Mouse (Mus musculus) kidney, embryonic 14.5 days (tissue): ENCODE measurements around the gene Slf2. TPM values are rescaled to one million over a fixed set of nuclear protein-coding genes. Genes with fewer than 3 reads are reported as not detected.

ENCODE experiments used
- ATAC-seq: fragments of 200-750 bp; cut with Nextera tagmentation; 2 replicates; pipeline ENCODE4 v1.8.0; 2017; ENCODE audit warnings: moderate number of reproducible peaks, mild to moderate bottlenecking, moderate TSS enrichment, moderate library complexity; ENCODE audit not compliant: low FRiP score, low TSS enrichment
- H3K27ac ChIP-seq: fragments of 300-500 bp; sonication (generic); 2 replicates; pipeline ENCODE4 v1.5.1; 2014; ENCODE audit warnings: low read depth, mild to moderate bottlenecking, low read length, moderate library complexity, mixed read lengths
- H3K27me3 ChIP-seq: fragments of 300-500 bp; sonication (generic); 2 replicates; pipeline ENCODE4 v1.6.1; 2014; ENCODE audit warnings: mild to moderate bottlenecking, low read length; ENCODE audit not compliant: control insufficient read depth, insufficient read depth
- H3K36me3 ChIP-seq: fragments of 300-500 bp; sonication (generic); 2 replicates; pipeline ENCODE4 v1.6.1; 2014; ENCODE audit warnings: low read length, mixed read lengths; ENCODE audit not compliant: control insufficient read depth, insufficient read depth
- H3K4me1 ChIP-seq: fragments of 300-500 bp; sonication (generic); 2 replicates; pipeline ENCODE4 v1.6.1; 2014; ENCODE audit warnings: low read length, mixed read lengths; ENCODE audit not compliant: control insufficient read depth, insufficient read depth
- H3K4me2 ChIP-seq: fragments of 300-500 bp; sonication (generic); replicated peaks from 2 replicates; pipeline ENCODE4 v1.6.1; 2014; ENCODE audit warnings: low read depth, mild to moderate bottlenecking, low read length
- H3K4me3 ChIP-seq: fragments of 300-500 bp; sonication (generic); 2 replicates; pipeline ENCODE4 v1.5.1; 2014; ENCODE audit warnings: mild to moderate bottlenecking, low read length
- H3K9ac ChIP-seq: fragments of 300-500 bp; sonication (generic); 2 replicates; pipeline ENCODE4 v1.6.1; 2014; ENCODE audit warnings: low read depth, mild to moderate bottlenecking, low read length, moderate library complexity
- H3K9me3 ChIP-seq: fragments of 300-500 bp; sonication (generic); 2 replicates; pipeline ENCODE4 v1.6.1; 2016; ENCODE audit warnings: low read length; ENCODE audit not compliant: control insufficient read depth
- WGBS: fragments of 180-500 bp; shearing (Covaris S2); extraction: QIAGEN DNeasy Blood & Tissue Kit; methylation state at CpG from one replicate; pipeline ENCODE4 v1.1.7; 2014; 5-methylcytosine and 5-hydroxymethylcytosine counted together
- polyA plus RNA-seq: library from polyadenylated mRNA; unstranded; fragments of >200 nt; fragmentation: Nextera tagmentation; extraction: Ambion mirVana; gene quantifications from 2 replicates; pipeline ENCODE4 v1.2.1, GENCODE M21; 2014

Gene Slf2
- polyA plus RNA-seq, 1 experiment from 2014 or later: 60.0 TPM

DNA sequence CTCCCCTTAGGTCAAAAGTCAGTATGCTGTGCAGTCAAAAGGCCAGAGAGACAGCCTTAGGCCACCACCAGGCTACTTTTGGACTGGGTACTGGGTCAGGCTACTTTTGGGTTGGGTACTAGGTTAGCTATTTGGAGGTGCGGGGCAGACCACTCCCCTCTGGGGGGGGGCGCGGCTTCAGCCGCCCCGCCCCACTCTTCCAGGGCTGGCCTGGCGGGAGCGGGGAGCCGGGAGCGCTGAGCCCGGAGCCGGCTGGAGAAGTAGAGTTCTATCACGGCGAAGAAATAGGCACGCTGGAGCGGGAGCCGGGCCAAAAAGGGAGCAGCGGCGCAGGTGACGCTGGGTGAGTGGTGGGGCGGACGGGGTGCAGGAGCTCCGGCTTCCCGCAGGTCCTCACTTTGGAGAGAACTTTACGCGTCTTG lies 84.0 kb downstream of the Slf2 start:
- peak overlapping the region; percentile 80 for H3K4me3 ChIP-seq
- H3K27me3 ChIP-seq: no peaks in the 10 kb centered on the region
- 0 out of 2 replicates have a peak, but pooled peaks have one; percentile 2 for ATAC-seq
- H3K4me1 ChIP-seq: peaks cover 41% of the 10 kb centered on the region
- H3K4me2 ChIP-seq: peak overlapping the region; percentile 96
- H3K9me3 ChIP-seq: no peaks in the 10 kb centered on the region
- under 1% methylated on average over 25 of the region's 25 CpGs for WGBS
- H3K36me3 ChIP-seq: peaks cover 29% of the 10 kb centered on the region
- H3K9ac ChIP-seq: peak overlapping the region; percentile 85
- peak overlapping the region; percentile 100 for H3K27ac ChIP-seq

DNA sequence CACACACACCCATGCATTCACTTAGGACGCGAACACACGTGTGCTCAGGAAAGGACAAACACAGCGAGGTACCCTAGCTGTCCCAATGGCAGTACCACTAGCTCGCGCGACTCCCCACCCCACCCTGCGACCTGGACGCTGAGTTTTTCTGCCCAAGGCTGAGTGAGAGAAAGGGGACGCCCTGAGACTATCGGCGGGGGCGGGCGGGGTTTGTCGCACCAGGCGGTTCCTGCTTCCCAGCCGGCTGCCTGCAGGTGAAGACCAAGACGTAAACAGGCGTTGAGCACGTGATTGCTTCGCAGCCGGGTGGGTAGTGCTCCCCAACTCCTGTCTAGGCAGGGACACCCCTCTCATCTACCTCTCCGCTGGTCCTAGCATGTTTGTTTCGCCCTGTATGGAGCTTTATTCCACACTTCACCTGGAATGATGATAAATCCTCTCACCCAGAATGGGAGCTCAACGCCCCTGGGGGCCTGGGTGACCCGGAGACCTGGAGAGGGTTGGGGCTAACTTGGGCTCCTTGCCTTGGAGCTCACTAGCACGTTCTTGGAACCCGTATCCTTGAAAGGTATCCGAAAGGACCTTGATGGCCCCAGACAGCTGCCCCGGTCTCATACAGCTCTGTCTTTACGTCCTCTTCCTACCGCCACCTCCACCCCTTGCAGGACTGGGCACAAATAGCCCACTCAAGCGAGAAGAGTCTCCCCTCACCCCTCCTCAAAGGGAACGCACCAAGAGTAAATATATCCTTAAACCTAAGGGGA lies 84.7 kb downstream of the Slf2 start:
- peak overlapping the region; percentile 96 for H3K4me2 ChIP-seq
- no peaks in the 10 kb centered on the region for H3K9me3 ChIP-seq
- H3K36me3 ChIP-seq: peaks cover 22% of the 10 kb centered on the region
- H3K27ac ChIP-seq: peak overlapping the region; percentile 100
- no peaks in the 10 kb centered on the region for H3K27me3 ChIP-seq
- H3K4me1 ChIP-seq: peaks cover 48% of the 10 kb centered on the region
- peak overlapping the region; percentile 80 for H3K4me3 ChIP-seq
- ATAC-seq: no peak; the same call in 1 of the 2 replicates
- peak overlapping the region; percentile 85 for H3K9ac ChIP-seq
- WGBS: 2% methylated on average over 32 of the region's 34 CpGs

DNA sequence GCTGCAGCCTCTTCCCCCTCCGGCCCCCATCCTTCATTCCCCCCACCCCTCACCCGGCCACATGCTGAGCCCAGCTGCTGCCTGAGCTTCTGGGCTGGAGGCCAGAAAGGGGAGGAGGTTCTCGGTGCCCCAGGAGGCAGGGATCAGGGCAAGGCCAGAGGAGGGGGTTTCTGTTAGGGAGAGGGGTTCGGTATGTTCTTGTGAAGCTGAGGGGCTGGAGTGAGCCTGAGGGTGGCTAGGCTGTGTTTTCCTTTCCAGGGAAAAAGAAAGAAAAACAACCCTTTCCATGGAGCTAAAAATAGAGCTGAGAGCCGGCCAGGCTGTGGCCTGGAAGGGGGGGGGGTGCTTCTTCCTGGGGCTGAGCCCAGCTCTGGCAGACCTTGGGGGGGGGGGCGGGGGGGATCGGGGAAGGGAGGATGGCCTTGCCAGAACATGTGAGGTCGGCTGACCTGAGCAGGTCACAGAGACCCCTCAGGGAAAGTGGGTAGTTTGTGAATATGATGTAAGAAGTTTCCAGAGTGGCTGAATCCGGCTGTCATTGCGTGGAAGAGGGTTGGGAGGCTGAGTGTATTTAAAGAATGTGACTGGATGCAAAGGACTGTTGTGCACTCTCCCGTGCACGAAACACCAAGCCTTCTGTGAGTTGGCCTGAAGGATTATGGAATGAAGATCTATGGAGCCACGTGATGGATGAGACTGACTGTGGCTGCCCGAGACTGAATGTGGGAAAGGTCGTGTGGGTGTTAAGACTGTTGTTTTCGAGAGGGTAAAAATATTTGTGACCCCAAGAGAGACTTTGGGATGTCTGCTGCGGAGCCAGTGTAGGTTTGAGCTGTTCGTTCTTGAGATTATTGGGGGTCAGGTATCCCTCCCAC lies 85.6 kb downstream of the Slf2 start:
- Histone ChIP-seq H3K27me3 (no peaks in the 10 kb centered on the region), H3K4me1 (peaks cover 56% of the 10 kb centered on the region), H3K9ac (peak overlapping the region; percentile 85; the same call in 1 of the 2 replicates), H3K27ac (peak overlapping the region; percentile 100), H3K4me3 (peak overlapping the region; percentile 80), H3K36me3 (peaks cover 19% of the 10 kb centered on the region), H3K4me2 (peak overlapping the region; percentile 96), H3K9me3 (no peaks in the 10 kb centered on the region)
- under 1% methylated on average over 18 of the region's 18 CpGs for WGBS
- peak; percentile 44 for ATAC-seq

DNA sequence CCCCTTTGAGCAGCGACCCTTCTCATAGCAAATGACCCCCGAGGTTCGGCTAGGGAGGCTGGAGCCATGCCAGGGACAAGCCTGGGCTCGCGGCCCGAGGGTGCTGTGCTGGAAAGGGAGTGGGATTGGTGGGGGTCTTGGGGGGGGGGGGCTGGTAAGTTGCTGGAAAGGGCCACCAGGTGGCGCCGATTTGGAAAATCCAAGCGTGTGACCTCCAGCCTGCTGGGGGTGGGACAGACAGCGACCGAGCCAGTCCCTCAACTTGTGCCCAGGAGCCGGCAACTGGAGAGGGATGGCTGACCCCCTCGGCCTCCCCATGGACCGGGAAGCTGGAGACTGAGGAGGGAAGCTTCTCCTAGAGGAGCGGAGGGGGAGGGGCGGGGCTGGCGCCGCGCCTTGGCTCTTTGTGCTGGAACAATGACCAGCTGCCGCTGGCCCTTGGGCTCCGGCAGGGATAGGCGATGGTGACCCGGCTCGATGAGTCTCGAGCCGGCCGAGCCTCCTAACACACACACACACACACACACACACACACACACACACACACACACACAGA lies 86.3 kb downstream of the Slf2 start:
- Histone ChIP-seq H3K9ac (peak overlapping the region; percentile 85), H3K27ac (peak overlapping the region; percentile 100), H3K4me3 (peak overlapping the region; percentile 80), H3K9me3 (no peaks in the 10 kb centered on the region), H3K4me2 (peak overlapping the region; percentile 96), H3K36me3 (peaks cover 19% of the 10 kb centered on the region), H3K27me3 (no peaks in the 10 kb centered on the region), H3K4me1 (peaks cover 61% of the 10 kb centered on the region)
- under 1% methylated on average over 27 of the region's 27 CpGs for WGBS
- ATAC-seq: peak; percentile 67

DNA sequence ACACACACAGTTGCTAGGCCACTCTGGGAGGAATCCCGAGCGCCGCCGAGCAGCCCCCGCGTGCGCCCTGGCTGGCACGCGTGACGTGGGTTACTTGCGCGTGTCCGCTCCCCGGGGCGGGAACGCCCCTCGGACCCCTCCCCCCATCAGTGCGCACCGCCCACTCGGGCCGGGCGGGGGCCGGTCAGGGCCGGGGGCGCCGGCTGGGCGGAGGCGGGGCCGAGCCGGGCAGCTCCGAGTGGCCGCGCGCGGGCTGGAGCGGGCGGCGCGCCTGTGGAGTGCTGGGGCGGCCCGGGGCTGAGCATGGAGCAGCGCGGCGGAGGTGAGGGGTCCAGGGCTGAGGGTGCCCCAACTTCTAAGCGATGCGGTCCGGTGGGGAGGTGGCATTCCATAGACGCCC lies 87.0 kb downstream of the Slf2 start:
- ATAC-seq: peak; percentile 72
- H3K4me2 ChIP-seq: peak overlapping the region; percentile 96
- H3K36me3 ChIP-seq: peaks cover 20% of the 10 kb centered on the region
- peaks cover 61% of the 10 kb centered on the region for H3K4me1 ChIP-seq
- H3K9me3 ChIP-seq: no peaks in the 10 kb centered on the region
- under 1% methylated on average over 44 of the region's 48 CpGs for WGBS
- H3K27me3 ChIP-seq: no peaks in the 10 kb centered on the region
- peak overlapping the region; percentile 100 for H3K27ac ChIP-seq
- H3K9ac ChIP-seq: peak overlapping the region; percentile 85
- H3K4me3 ChIP-seq: peak overlapping the region; percentile 80

DNA sequence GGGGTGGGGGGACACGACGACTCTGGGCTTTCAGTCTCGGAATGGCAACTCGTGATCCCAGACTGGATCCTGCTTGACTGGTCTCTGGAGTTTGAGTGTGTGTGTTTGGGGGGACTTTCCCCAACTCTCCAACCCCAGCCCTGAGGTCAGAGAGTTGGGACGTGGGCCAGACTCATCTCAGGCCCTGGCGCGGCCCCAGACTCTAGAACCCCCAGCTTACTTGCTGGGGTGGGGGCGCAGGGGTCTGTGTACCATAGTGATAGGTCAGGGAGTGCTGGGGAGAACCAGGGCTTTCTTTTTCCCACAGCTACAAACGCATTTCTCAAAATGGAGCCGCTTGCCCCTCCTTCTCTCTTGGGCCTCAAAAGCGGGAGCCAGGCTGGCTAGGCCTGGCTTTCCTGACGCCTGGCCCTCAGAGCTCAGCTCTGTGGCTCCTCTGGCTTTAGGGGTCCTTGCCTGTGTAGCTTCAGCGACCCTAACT lies 87.4 kb downstream of the Slf2 start:
- Histone ChIP-seq H3K27ac (peak overlapping the region; percentile 100), H3K9me3 (no peaks in the 10 kb centered on the region), H3K4me1 (peaks cover 58% of the 10 kb centered on the region), H3K36me3 (peaks cover 21% of the 10 kb centered on the region), H3K4me2 (peak overlapping the region; percentile 96), H3K27me3 (no peaks in the 10 kb centered on the region), H3K9ac (peak overlapping the region; percentile 85), H3K4me3 (peak overlapping the region; percentile 80)
- WGBS: 3% methylated on average over 13 of the region's 13 CpGs
- peak; percentile 1; the same call in 1 of the 2 replicates for ATAC-seq

DNA sequence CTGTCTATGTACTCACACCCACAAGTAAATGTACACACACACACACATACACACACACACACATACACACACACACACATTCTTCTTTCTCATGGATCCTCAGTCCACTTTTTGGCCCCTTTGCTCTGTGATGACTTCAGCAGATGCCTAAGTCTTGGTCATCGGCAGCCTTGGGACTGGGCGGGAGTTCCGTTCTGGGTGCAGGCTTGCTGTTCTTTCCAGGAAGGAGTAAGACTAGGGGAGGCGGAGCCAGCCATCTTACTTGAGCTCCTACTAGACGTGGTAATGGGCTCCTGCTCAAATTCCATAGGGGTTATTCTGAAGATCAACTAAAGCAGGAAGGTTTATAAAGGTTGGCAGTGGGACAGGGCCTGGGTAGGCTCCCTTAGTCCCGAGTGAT lies 89.4 kb downstream of the Slf2 start:
- WGBS: 50% methylated on average over 6 of the region's 6 CpGs
- no peaks in the 10 kb centered on the region for H3K27me3 ChIP-seq
- H3K9me3 ChIP-seq: no peaks in the 10 kb centered on the region
- H3K9ac ChIP-seq: peak overlapping the region; percentile 18; the same call in 1 of the 2 replicates
- H3K36me3 ChIP-seq: peaks cover 36% of the 10 kb centered on the region
- no peak overlapping the region for H3K27ac ChIP-seq
- peak overlapping the region; percentile 30 for H3K4me2 ChIP-seq
- H3K4me1 ChIP-seq: peaks cover 47% of the 10 kb centered on the region
- no peak for ATAC-seq
- peak overlapping the region; percentile 4; the same call in 1 of the 2 replicates for H3K4me3 ChIP-seq

DNA sequence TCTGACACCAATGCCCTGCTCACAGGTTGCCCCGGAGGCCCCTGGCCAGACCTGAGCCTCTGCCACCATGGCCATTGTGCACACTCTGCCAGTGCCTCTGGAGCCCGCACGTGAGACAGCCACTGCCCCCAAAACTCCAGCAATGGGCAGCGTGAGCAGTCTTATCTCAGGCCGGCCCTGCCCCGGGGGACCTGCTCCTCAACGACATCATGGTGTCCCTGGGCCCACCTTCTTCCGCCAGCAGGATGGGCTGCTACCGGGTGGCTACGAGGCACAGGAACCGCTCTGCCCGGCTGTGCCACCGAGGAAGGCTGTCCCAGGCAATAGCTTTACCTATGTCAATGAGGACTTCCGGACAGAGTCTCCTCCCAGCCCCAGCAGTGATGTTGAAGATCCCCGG lies 90.4 kb downstream of the Slf2 start:
- H3K4me1 ChIP-seq: peaks cover 41% of the 10 kb centered on the region
- no peak overlapping the region for H3K27ac ChIP-seq
- H3K4me3 ChIP-seq: no peak overlapping the region
- H3K4me2 ChIP-seq: no peak overlapping the region
- H3K9ac ChIP-seq: peak overlapping the region; percentile 18; the same call in 1 of the 2 replicates
- peaks cover 46% of the 10 kb centered on the region for H3K36me3 ChIP-seq
- no peaks in the 10 kb centered on the region for H3K27me3 ChIP-seq
- no peak for ATAC-seq
- 90% methylated on average over 15 of the region's 15 CpGs for WGBS
- H3K9me3 ChIP-seq: no peaks in the 10 kb centered on the region
